Mouse (Mus musculus): Measurements from ENCODE around the gene Dact3.

DNA sequence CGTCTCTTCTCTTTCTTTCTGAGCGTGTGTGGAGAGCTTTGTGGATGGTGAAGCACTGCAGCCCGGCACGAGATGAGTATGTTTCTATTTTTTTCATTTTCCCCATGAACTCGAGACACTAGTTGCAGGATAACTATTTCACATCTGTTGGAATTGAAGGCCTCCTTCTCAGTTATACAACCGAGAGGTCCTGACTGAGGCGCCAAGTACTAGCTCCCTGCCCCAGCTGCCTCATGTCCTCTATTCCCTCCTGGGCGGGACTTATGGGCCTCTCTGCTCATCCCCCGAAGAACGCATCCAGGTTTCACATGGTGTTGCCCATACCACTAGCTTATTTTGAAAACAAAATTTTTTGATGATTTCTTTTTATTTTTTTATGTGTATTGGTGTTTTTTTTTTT, 20.4 kb downstream of the Dact3 start:
- no peak for TF ChIP-seq CTCF (IDR thresholded peaks at IDR 0.05; ENCODE audit: low read depth)
- TF ChIP-seq EP300 (IDR thresholded peaks at IDR 0.05; ENCODE audit: low read depth) = no peak

All from liver, embryonic 14.5 days (tissue).